Mouse (Mus musculus) thymus, adult 2 months (tissue): ENCODE measurements around the gene Pigq. TPM values are rescaled to one million over a fixed set of nuclear protein-coding genes. Genes with fewer than 3 reads are reported as not detected.

Source experiments
- DNase-seq: peaks from one replicate; pipeline ENCODE4 v3.0.0; 2021
- H3K27ac ChIP-seq: fragments of 200-500 bp; 2 replicates; pipeline ENCODE4 v1.5.1; 2012; ENCODE audit warnings: low read length, control low read depth; ENCODE audit not compliant: control insufficient read depth, insufficient read depth
- H3K27me3 ChIP-seq: fragments of 200-500 bp; 2 replicates; pipeline ENCODE4 v1.6.1; 2012; ENCODE audit warnings: mild to moderate bottlenecking, low read length, moderate library complexity, mixed read lengths; ENCODE audit not compliant: control insufficient read depth, insufficient read depth
- H3K36me3 ChIP-seq: fragments of 200-500 bp; 2 replicates; pipeline ENCODE4 v1.6.1; 2012; ENCODE audit warnings: mild to moderate bottlenecking, low read length, moderate library complexity; ENCODE audit not compliant: control insufficient read depth, insufficient read depth
- H3K4me1 ChIP-seq: fragments of 200-500 bp; replicated peaks from 2 replicates; pipeline ENCODE4 v1.6.1; 2012; ENCODE audit warnings: low read length; ENCODE audit not compliant: control insufficient read depth, insufficient read depth
- H3K4me3 ChIP-seq: fragments of 200-500 bp; 2 replicates; pipeline ENCODE4 v1.5.1; 2012; ENCODE audit warnings: mild to moderate bottlenecking, low read length, control low read depth, moderate library complexity; ENCODE audit not compliant: control insufficient read depth, insufficient read depth
- CTCF ChIP-seq: fragments of 200-500 bp; IDR thresholded peaks from 2 replicates; pipeline ENCODE4 v1.5.1; 2012; ENCODE audit warnings: mild to moderate bottlenecking, control low read depth, low read length, moderate library complexity, borderline replicate concordance; ENCODE audit not compliant: control insufficient read depth, poor library complexity, insufficient read depth; ENCODE audit errors: extremely low read depth
- POLR2A ChIP-seq: fragments of 200-500 bp; IDR thresholded peaks from 2 replicates; pipeline ENCODE4 v1.6.1; 2012; ENCODE audit warnings: mild to moderate bottlenecking, low read length, control low read depth, moderate library complexity; ENCODE audit not compliant: control insufficient read depth, poor library complexity, insufficient read depth; ENCODE audit errors: extremely low read depth
- WGBS: fragments of 180-500 bp; shearing (Covaris S2); methylation state at CpG from one replicate; pipeline ENCODE4 v1.1.7; 2018; 5-methylcytosine and 5-hydroxymethylcytosine counted together
- polyA plus RNA-seq: library from polyadenylated mRNA; depleted of rRNA; stranded (reverse); fragments of >200 nt; gene quantifications from 2 replicates; pipeline ENCODE4 v1.2.3, GENCODE M21; 2012; rRNA removed

Gene Pigq
- polyA plus RNA-seq, 1 experiment: 133 TPM

GRCm38 (mm10) chr17:25877741-25878610 is 66.8 kb downstream of the Pigq start:
- TF ChIP-seq POLR2A (no peak), CTCF (no peak)
- 97% methylated on average over 32 of the region's 32 CpGs for WGBS
- Histone ChIP-seq H3K36me3 (no peaks in the 10 kb centered on the region), H3K4me1 (peaks cover 17% of the 10 kb centered on the region), H3K27ac (no peak overlapping the region), H3K4me3 (no peak overlapping the region), H3K27me3 (no peaks in the 10 kb centered on the region)
- DNase-seq: no peak

- Histone ChIP-seq H3K4me1 (peaks cover 17% of the 10 kb centered on the region), H3K4me3 (no peak overlapping the region), H3K36me3 (no peaks in the 10 kb centered on the region), H3K27ac (no peak overlapping the region), H3K27me3 (no peaks in the 10 kb centered on the region)
- 94% methylated on average over 3 of the region's 3 CpGs for WGBS
- DNase-seq: no peak
- TF ChIP-seq POLR2A (no peak), CTCF (no peak)
Measured at GRCm38 (mm10) chr17:25877025-25877424, 67.7 kb downstream of the Pigq start.

Other genes with a start within 250 kb of the Pigq start
- 0.54 and 1.2 TPM in 2 replicates for gene Gng13, start 227.8 kb downstream of the Pigq start, polyA plus RNA-seq
- gene Chtf18, start 217.5 kb downstream of the Pigq start, polyA plus RNA-seq: 36.7 and 49.5 TPM in 2 replicates
- 68.6 and 69.2 TPM in 2 replicates for gene Rpusd1, start 217.3 kb downstream of the Pigq start, polyA plus RNA-seq
- gene Mslnl, start 208.9 kb downstream of the Pigq start, polyA plus RNA-seq: 0.68 and 0.69 TPM in 2 replicates
- 16.4 and 23.6 TPM in 2 replicates for gene Msln, start 190.6 kb downstream of the Pigq start, polyA plus RNA-seq
- 29.1 and 33.5 TPM in 2 replicates for gene Narfl, start 171.2 kb downstream of the Pigq start, polyA plus RNA-seq
- 73.9 and 80.3 TPM in 2 replicates for gene Haghl, start 159.3 kb downstream of the Pigq start, polyA plus RNA-seq
- gene Ccdc78, start 158.4 kb downstream of the Pigq start, polyA plus RNA-seq: 0.27 and 0.48 TPM in 2 replicates
- 141 and 162 TPM in 2 replicates for gene Fam173a, start 152.0 kb downstream of the Pigq start, polyA plus RNA-seq
- 1.1 TPM in 1 of 2 replicates, not detected in the other for gene AC134908.4, start 149.3 kb downstream of the Pigq start, polyA plus RNA-seq
- 171 and 243 TPM in 2 replicates for gene Metrn, start 147.8 kb downstream of the Pigq start, polyA plus RNA-seq
- 0.59 and 0.61 TPM in 2 replicates for gene Fbxl16, start 135.9 kb downstream of the Pigq start, polyA plus RNA-seq
- gene Wdr24, start 121.3 kb downstream of the Pigq start, polyA plus RNA-seq: 86.3 and 89.1 TPM in 2 replicates
- gene Jmjd8, start 116.1 kb downstream of the Pigq start, polyA plus RNA-seq: 78.1 and 83.2 TPM in 2 replicates
- 162 and 190 TPM in 2 replicates for gene Stub1, start 111.5 kb downstream of the Pigq start, polyA plus RNA-seq
- 20.6 and 29.2 TPM in 2 replicates for gene Rhbdl1, start 107.6 kb downstream of the Pigq start, polyA plus RNA-seq
- 125 and 126 TPM in 2 replicates for gene Gm20683, start 103.2 kb downstream of the Pigq start, polyA plus RNA-seq
- gene Rhot2, start 100.1 kb downstream of the Pigq start, polyA plus RNA-seq: 192 and 206 TPM in 2 replicates
- gene Wdr90, start 83.4 kb downstream of the Pigq start, polyA plus RNA-seq: 107 and 133 TPM in 2 replicates
- gene Mcrip2, start 76.2 kb downstream of the Pigq start, polyA plus RNA-seq: 52.1 and 54.6 TPM in 2 replicates
- gene Mettl26, start 69.9 kb downstream of the Pigq start, polyA plus RNA-seq: 77.3 and 82.3 TPM in 2 replicates
- 2.9 and 3.7 TPM in 2 replicates for gene Wfikkn1, start 64.1 kb downstream of the Pigq start, polyA plus RNA-seq
- gene Rab40c, start 25.2 kb downstream of the Pigq start, polyA plus RNA-seq: 43.5 and 57.6 TPM in 2 replicates
- gene Nhlrc4, start within 50 bp of the Pigq start, polyA plus RNA-seq: 0.51 and 0.62 TPM in 2 replicates
- gene A930017K11Rik, start 7.6 kb upstream of the Pigq start, polyA plus RNA-seq: 0.06 and 0.19 TPM in 2 replicates
- gene Capn15, start 40.9 kb upstream of the Pigq start, polyA plus RNA-seq: 80.7 and 82.6 TPM in 2 replicates
- gene Rab11fip3, start 124.6 kb upstream of the Pigq start, polyA plus RNA-seq: 25.2 and 26.2 TPM in 2 replicates
- gene Decr2, start 145.4 kb upstream of the Pigq start, polyA plus RNA-seq: 10.0 and 11.5 TPM in 2 replicates
- 30.9 and 33.1 TPM in 2 replicates for gene Nme4, start 150.7 kb upstream of the Pigq start, polyA plus RNA-seq
- 38.2 and 43.2 TPM in 2 replicates for gene Tmem8, start 168.4 kb upstream of the Pigq start, polyA plus RNA-seq
- 80.0 and 82.6 TPM in 2 replicates for gene Mrpl28, start 178.6 kb upstream of the Pigq start, polyA plus RNA-seq
- 38.0 and 40.1 TPM in 2 replicates for gene Axin1, start 193.8 kb upstream of the Pigq start, polyA plus RNA-seq